Mouse (Mus musculus) kidney, adult 11 months (tissue): ENCODE measurements around the gene Med13l.

Experiments used
- DNase-seq: peaks from one replicate; pipeline ENCODE4 v3.0.0; 2022

Gene Med13l

GRCm38 (mm10) chr5:118661751-118662150 is 101.3 kb downstream of the Med13l start:
- no peak for DNase-seq

GRCm38 (mm10) chr5:118663999-118664398 is 103.5 kb downstream of the Med13l start:
- DNase-seq, result peak; percentile 39

GRCm38 (mm10) chr5:118665023-118665422 is 104.5 kb downstream of the Med13l start:
- no peak for DNase-seq

GRCm38 (mm10) chr5:118666437-118667207 is 106.1 kb downstream of the Med13l start:
- DNase-seq, result no peak

- DNase-seq, result peak; percentile 29
These were observed 107.4 kb downstream of the Med13l start for GRCm38 (mm10) chr5:118667863-118668262.

- DNase-seq, result no peak
These were observed 108.5 kb downstream of the Med13l start for GRCm38 (mm10) chr5:118668931-118669330.

- no peak for DNase-seq
These were observed 111.6 kb downstream of the Med13l start for GRCm38 (mm10) chr5:118672111-118672510.

GRCm38 (mm10) chr5:118673859-118674258 is 113.4 kb downstream of the Med13l start:
- DNase-seq, result no peak

GRCm38 (mm10) chr5:118674321-118674720 is 113.8 kb downstream of the Med13l start:
- no peak for DNase-seq

- no peak for DNase-seq
These were observed 115.2 kb downstream of the Med13l start for GRCm38 (mm10) chr5:118675697-118676096.

GRCm38 (mm10) chr5:118676151-118676918 is 115.9 kb downstream of the Med13l start:
- no peak for DNase-seq

- peak; percentile 53 for DNase-seq
These were observed 118.9 kb downstream of the Med13l start for GRCm38 (mm10) chr5:118679283-118679835.

- DNase-seq, result no peak
These were observed 120.4 kb downstream of the Med13l start for GRCm38 (mm10) chr5:118680853-118681252.

GRCm38 (mm10) chr5:118682007-118682406 is 121.5 kb downstream of the Med13l start:
- no peak for DNase-seq

GRCm38 (mm10) chr5:118685145-118685544 is 124.7 kb downstream of the Med13l start:
- DNase-seq, result peak; percentile 26

GRCm38 (mm10) chr5:118686021-118686420 is 125.5 kb downstream of the Med13l start:
- peak; percentile 40 for DNase-seq

- DNase-seq, result no peak
These were observed 128.7 kb downstream of the Med13l start for GRCm38 (mm10) chr5:118688886-118689835.

- DNase-seq, result no peak
These were observed 130.7 kb downstream of the Med13l start for GRCm38 (mm10) chr5:118691025-118691709.

GRCm38 (mm10) chr5:118691710-118692040 is 131.2 kb downstream of the Med13l start:
- no peak for DNase-seq

GRCm38 (mm10) chr5:118693996-118694395 is 133.5 kb downstream of the Med13l start:
- DNase-seq, result peak; percentile 42

GRCm38 (mm10) chr5:118697073-118697472 is 136.6 kb downstream of the Med13l start:
- DNase-seq, result no peak

- no peak for DNase-seq
These were observed 140.5 kb downstream of the Med13l start for GRCm38 (mm10) chr5:118700978-118701377.
